Mouse (Mus musculus): ENCODE results near the gene Speg. TPM values are rescaled to one million over a fixed set of nuclear protein-coding genes. Genes with fewer than 3 reads are reported as not detected.

Speg gene
- polyA plus RNA-seq, 1 experiment from 2014 or later, result 53.9 TPM

GRCm38 (mm10) chr1:75458025-75458788 lies 83.1 kb downstream of the Speg start:
- peak overlapping the region; percentile 95 for H3K27ac ChIP-seq
- peaks cover 43% of the 10 kb centered on the region for H3K27me3 ChIP-seq
- peaks cover 69% of the 10 kb centered on the region for H3K4me1 ChIP-seq
- no peaks in the 10 kb centered on the region for H3K36me3 ChIP-seq
- peak overlapping the region; percentile 38 for H3K4me3 ChIP-seq (replicated peaks)
- WGBS, result 1% methylated on average over 42 of the region's 42 CpGs
- H3K9ac ChIP-seq, result peak overlapping the region; percentile 33
- ATAC-seq (replicated peaks; ENCODE audit: low FRiP score), result peak; percentile 83
- no peaks in the 10 kb centered on the region for H3K9me3 ChIP-seq (replicated peaks)
- H3K4me2 ChIP-seq, result peak overlapping the region; percentile 70

GRCm38 (mm10) chr1:75458789-75459684 lies 83.9 kb downstream of the Speg start:
- Histone ChIP-seq H3K9me3 (replicated peaks) (no peaks in the 10 kb centered on the region), H3K4me1 (peaks cover 68% of the 10 kb centered on the region), H3K36me3 (no peaks in the 10 kb centered on the region), H3K4me2 (peak overlapping the region; percentile 70), H3K4me3 (replicated peaks) (peak overlapping the region; percentile 38), H3K27me3 (peaks cover 43% of the 10 kb centered on the region), H3K27ac (peak overlapping the region; percentile 95), H3K9ac (peak overlapping the region; percentile 33)
- WGBS, result 8% methylated on average over 23 of the region's 23 CpGs
- peak; percentile 20 for ATAC-seq (replicated peaks; ENCODE audit: low FRiP score)

GRCm38 (mm10) chr1:75460297-75460696 lies 85.2 kb downstream of the Speg start:
- no peak for ATAC-seq (replicated peaks; ENCODE audit: low FRiP score)
- 70% methylated on average over 7 of the region's 7 CpGs for WGBS
- H3K27me3 ChIP-seq, result peaks cover 49% of the 10 kb centered on the region

GRCm38 (mm10) chr1:75462636-75463035 lies 87.5 kb downstream of the Speg start:
- 31% methylated on average over 1 of the region's 1 CpGs for WGBS

More at GRCm38 (mm10) chr1:75460297-75460696, 85.2 kb downstream of the Speg start:
- H3K4me2 ChIP-seq, result no peak overlapping the region
- no peaks in the 10 kb centered on the region for H3K9me3 ChIP-seq (replicated peaks)
- H3K9ac ChIP-seq, result no peak overlapping the region
- no peak overlapping the region for H3K27ac ChIP-seq
- no peaks in the 10 kb centered on the region for H3K36me3 ChIP-seq
- peaks cover 59% of the 10 kb centered on the region for H3K4me1 ChIP-seq
- no peak overlapping the region for H3K4me3 ChIP-seq (replicated peaks)

GRCm38 (mm10) chr1:75463652-75464204 lies 88.6 kb downstream of the Speg start:
- H3K4me1 ChIP-seq, result peaks cover 40% of the 10 kb centered on the region
- H3K9ac ChIP-seq, result no peak overlapping the region
- no peaks in the 10 kb centered on the region for H3K9me3 ChIP-seq (replicated peaks)
- no peak overlapping the region for H3K4me2 ChIP-seq
- no peak; the same call in 1 of the 2 replicates for ATAC-seq (replicated peaks; ENCODE audit: low FRiP score)
- H3K27ac ChIP-seq, result no peak overlapping the region; the same call in 1 of the 2 replicates
- no peak overlapping the region for H3K4me3 ChIP-seq (replicated peaks)
- H3K36me3 ChIP-seq, result no peaks in the 10 kb centered on the region
- peaks cover 49% of the 10 kb centered on the region for H3K27me3 ChIP-seq
- WGBS, result 73% methylated on average over 5 of the region's 5 CpGs

More at GRCm38 (mm10) chr1:75462636-75463035, 87.5 kb downstream of the Speg start:
- no peaks in the 10 kb centered on the region for H3K36me3 ChIP-seq
- no peak overlapping the region for H3K4me3 ChIP-seq (replicated peaks)
- no peak overlapping the region for H3K27ac ChIP-seq
- H3K4me2 ChIP-seq, result no peak overlapping the region
- peaks cover 43% of the 10 kb centered on the region for H3K27me3 ChIP-seq
- no peak for ATAC-seq (replicated peaks; ENCODE audit: low FRiP score)
- H3K4me1 ChIP-seq, result peaks cover 48% of the 10 kb centered on the region
- no peaks in the 10 kb centered on the region for H3K9me3 ChIP-seq (replicated peaks)
- H3K9ac ChIP-seq, result no peak overlapping the region

GRCm38 (mm10) chr1:75467215-75467927 lies 92.3 kb downstream of the Speg start:
- H3K36me3 ChIP-seq, result 0 out of 2 replicates have a peak, but pooled peaks cover 2% of the 10 kb centered on the region
- peaks cover 69% of the 10 kb centered on the region for H3K27me3 ChIP-seq
- H3K9ac ChIP-seq, result no peak overlapping the region
- no peak overlapping the region for H3K4me3 ChIP-seq (replicated peaks)
- H3K27ac ChIP-seq, result no peak overlapping the region
- WGBS, result 6% methylated on average over 14 of the region's 14 CpGs
- peak; percentile 78 for ATAC-seq (replicated peaks; ENCODE audit: low FRiP score)
- peaks cover 31% of the 10 kb centered on the region for H3K4me1 ChIP-seq
- H3K4me2 ChIP-seq, result peak overlapping the region; percentile 24; the same call in 1 of the 2 replicates
- no peaks in the 10 kb centered on the region for H3K9me3 ChIP-seq (replicated peaks)

- H3K27me3 ChIP-seq, result peaks cover 74% of the 10 kb centered on the region
- ATAC-seq (replicated peaks; ENCODE audit: low FRiP score), result no peak
- WGBS, result 83% methylated on average over 17 of the region's 17 CpGs
- no peak overlapping the region for H3K4me3 ChIP-seq (replicated peaks)
- H3K4me2 ChIP-seq, result no peak overlapping the region
- peaks cover 22% of the 10 kb centered on the region for H3K36me3 ChIP-seq
- no peak overlapping the region for H3K27ac ChIP-seq
- no peaks in the 10 kb centered on the region for H3K9me3 ChIP-seq (replicated peaks)
- no peak overlapping the region for H3K9ac ChIP-seq
- peaks cover 15% of the 10 kb centered on the region for H3K4me1 ChIP-seq
These were observed 94.3 kb downstream of the Speg start for GRCm38 (mm10) chr1:75469287-75469825.

- no peaks in the 10 kb centered on the region for H3K9me3 ChIP-seq (replicated peaks)
- H3K4me2 ChIP-seq, result no peak overlapping the region
- H3K4me1 ChIP-seq, result peaks cover 27% of the 10 kb centered on the region
- WGBS, result 92% methylated on average over 11 of the region's 11 CpGs
- H3K27me3 ChIP-seq, result peaks cover 68% of the 10 kb centered on the region
- no peak overlapping the region for H3K4me3 ChIP-seq (replicated peaks)
- H3K27ac ChIP-seq, result no peak overlapping the region
- ATAC-seq (replicated peaks; ENCODE audit: low FRiP score), result no peak
- H3K36me3 ChIP-seq, result peaks cover 49% of the 10 kb centered on the region
- H3K9ac ChIP-seq, result no peak overlapping the region
These were observed 101.3 kb downstream of the Speg start for GRCm38 (mm10) chr1:75476441-75476840.

GRCm38 (mm10) chr1:75477264-75477965 lies 102.3 kb downstream of the Speg start:
- H3K27me3 ChIP-seq, result peaks cover 71% of the 10 kb centered on the region
- H3K36me3 ChIP-seq, result peaks cover 46% of the 10 kb centered on the region
- no peak overlapping the region for H3K27ac ChIP-seq
- H3K4me1 ChIP-seq, result peaks cover 28% of the 10 kb centered on the region
- ATAC-seq (replicated peaks; ENCODE audit: low FRiP score), result 0 out of 2 replicates have a peak, but pooled peaks have one; percentile 1
- H3K4me2 ChIP-seq, result peak overlapping the region; percentile 90
- H3K4me3 ChIP-seq (replicated peaks), result peak overlapping the region; percentile 82
- H3K9me3 ChIP-seq (replicated peaks), result no peaks in the 10 kb centered on the region
- no peak overlapping the region for H3K9ac ChIP-seq
- whole genome bisulfite sequencing, result 10% methylated on average over 35 of the region's 35 CpGs

GRCm38 (mm10) chr1:75477966-75478290 lies 102.8 kb downstream of the Speg start:
- ATAC-seq (replicated peaks; ENCODE audit: low FRiP score), result no peak
- Histone ChIP-seq H3K4me1 (peaks cover 33% of the 10 kb centered on the region), H3K36me3 (peaks cover 41% of the 10 kb centered on the region), H3K9ac (no peak overlapping the region), H3K4me2 (peak overlapping the region; percentile 90), H3K27ac (no peak overlapping the region), H3K27me3 (peaks cover 72% of the 10 kb centered on the region), H3K4me3 (replicated peaks) (peak overlapping the region; percentile 82), H3K9me3 (replicated peaks) (no peaks in the 10 kb centered on the region)
- 40% methylated on average over 3 of the region's 3 CpGs for WGBS
